Mouse (Mus musculus): ENCODE data around the gene Gpr108. TPM values are rescaled to one million over a fixed set of nuclear protein-coding genes. Genes with fewer than 3 reads are reported as not detected.

Gene Gpr108
- total RNA-seq, 2 experiments from 2014 or later = 32.0 to 32.1 TPM

GRCm38 (mm10) chr17:57223313-57223712, 24.9 kb downstream of the Gpr108 start:
- intact Hi-C loops (cut with DNase I) = no loop called here
- no peak for DNase-seq

DNA sequence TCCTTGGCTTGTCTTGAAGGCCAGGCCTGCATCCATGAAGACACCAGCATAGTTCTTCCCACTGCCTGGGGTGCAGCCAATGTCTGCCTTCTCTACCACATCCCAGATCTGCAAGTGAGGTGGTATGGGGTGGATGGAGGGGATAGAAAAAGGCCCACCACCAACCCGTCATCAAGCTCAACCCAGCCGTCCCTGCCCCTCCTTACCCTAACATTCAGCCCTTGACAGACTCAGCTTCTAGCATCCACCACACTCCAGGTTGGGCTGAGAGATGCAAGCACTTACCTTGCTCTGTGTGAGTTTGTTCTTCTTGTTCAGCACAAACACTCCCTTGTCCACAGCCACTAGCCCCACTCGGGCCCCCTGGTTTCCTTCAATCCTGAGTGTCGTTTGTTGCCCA, 26.3 kb downstream of the Gpr108 start:
- no peak for DNase-seq
- intact Hi-C loops (cut with DNase I) = no loop called here

DNA sequence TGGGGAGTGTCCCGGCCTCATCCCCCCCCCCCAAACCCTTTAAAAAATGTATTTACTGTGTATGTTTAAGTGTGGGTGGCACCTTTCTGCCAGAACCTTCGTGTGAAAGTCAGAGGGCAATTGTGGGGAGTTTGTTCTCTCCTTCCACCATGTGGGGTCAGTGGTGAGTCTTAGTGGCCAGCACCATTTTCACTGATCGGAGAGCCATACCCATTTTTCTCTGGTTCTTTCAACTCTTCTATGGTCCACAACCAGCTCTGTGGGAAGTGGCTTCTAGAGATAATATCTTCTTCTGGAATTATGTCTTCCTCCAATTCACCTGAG, 28.4 kb downstream of the Gpr108 start:
- intact Hi-C loops (cut with DNase I) = loop anchor here (1.0 kb wide), 2 partner anchors 57 to 115 kb away; no protein-coding TSS in a partner anchor
- DNase-seq = peak in 1 of 2 experiments; percentile 32

DNA sequence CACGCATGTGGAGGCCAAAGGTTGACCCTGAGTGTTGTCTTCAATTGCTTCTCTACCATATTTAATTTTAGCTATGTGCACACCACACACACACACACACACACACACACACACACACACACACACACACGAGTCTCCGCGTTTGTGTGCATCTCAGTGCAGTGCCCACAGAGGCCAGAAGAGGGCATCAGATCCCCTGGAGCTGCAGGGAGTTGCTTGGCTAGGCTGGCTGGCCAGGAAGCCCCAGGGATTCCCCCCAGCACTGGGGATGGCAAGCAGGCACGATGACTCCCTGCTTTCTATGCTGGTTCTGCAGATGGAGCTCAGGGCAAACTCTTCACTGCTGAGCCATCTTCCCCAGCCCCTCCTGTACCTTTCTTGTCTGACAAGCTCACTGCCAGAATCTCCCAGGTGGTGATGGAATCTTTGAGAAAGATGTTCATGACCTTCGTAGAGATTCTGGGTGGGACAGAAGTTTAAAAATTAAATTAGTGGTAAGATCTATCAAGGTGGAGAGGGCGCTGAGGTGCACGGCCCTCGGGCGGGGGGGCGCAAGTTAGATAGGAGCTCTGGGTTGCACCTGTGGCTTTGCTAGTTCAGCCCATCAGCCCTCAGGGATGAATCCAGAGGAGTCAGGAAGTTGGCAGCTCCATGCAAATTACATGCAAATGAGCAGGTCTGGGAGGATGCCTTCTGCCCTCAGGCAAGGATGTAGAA, 28.9 kb downstream of the Gpr108 start:
- peak; percentile 75 to 87 for DNase-seq
- intact Hi-C loops (cut with DNase I) = loop anchor here (1.0 kb wide), 2 partner anchors 58 to 116 kb away; no protein-coding TSS in a partner anchor

GRCm38 (mm10) chr17:57218335-57218900, 29.8 kb downstream of the Gpr108 start:
- intact Hi-C loops (cut with DNase I) = no loop called here
- DNase-seq = no peak

- intact Hi-C loops (cut with DNase I) = no loop called here
- DNase-seq = no peak
These were observed 33.4 kb downstream of the Gpr108 start for GRCm38 (mm10) chr17:57214676-57215387.

GRCm38 (mm10) chr17:57211501-57211900, 36.7 kb downstream of the Gpr108 start:
- intact Hi-C loops (cut with DNase I) = no loop called here
- no peak for DNase-seq

- intact Hi-C loops (cut with DNase I) = no loop called here
- no peak for DNase-seq
These were observed 38.9 kb downstream of the Gpr108 start for GRCm38 (mm10) chr17:57209330-57209729.

GRCm38 (mm10) chr17:57207938-57208337, 40.3 kb downstream of the Gpr108 start:
- no peak for DNase-seq
- intact Hi-C loops (cut with DNase I) = no loop called here

- DNase-seq = no peak
- intact Hi-C loops (cut with DNase I) = no loop called here
These were observed 46.2 kb downstream of the Gpr108 start for GRCm38 (mm10) chr17:57201841-57202724.

DNA sequence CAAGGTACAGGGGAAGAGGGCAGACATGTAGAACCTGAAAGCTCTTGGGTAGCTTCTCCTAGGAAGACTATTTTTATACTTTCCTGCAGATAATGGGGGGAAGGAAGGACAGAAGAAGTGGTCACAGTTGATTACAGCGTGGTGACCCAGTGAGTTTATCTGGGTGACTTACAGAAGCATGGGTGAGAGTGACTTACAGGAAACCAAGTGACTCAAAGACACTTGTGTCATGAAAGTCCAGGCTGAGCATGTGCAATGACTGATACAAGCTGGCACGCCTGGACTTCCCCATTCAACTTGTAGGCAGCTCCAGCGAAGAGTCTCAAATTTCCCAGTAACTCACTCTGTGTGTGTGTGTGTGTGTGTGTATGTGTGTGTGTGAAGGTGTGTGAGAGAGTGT, 50.0 kb downstream of the Gpr108 start:
- intact Hi-C loops (cut with DNase I) = no loop called here
- no peak for DNase-seq

DNA sequence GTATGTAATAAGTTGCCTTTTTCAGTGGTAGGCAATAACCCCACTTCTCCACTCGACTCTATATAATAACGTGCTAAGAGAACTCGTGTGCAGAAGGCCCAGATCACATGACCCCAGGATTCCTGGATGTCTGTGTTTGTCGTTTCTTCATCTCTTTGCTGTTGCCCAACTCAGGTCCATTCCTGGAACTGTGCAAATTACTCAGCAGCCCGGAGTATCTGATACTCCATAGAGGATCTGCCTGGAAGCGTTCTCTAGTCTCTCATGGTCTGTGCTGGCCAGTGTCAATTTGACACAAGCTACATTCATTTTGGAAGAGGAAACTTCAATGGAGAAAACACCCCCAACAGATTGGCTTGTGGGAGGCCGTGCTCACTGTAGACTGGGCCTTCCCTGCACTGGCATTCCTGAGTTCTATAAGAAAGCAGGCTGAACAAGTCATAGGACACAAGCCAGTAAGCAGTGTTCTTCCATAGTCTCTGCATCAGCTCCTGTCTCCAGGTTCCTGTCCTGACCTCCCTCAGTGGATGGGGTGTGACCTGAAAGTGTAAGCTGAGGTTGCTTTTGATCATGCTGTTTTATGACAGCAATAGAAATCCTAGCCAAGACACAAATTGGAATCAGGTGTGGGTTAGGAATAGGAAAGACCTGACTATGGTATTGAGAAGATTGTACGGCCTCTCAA, 52.8 kb downstream of the Gpr108 start:
- no peak for DNase-seq
- intact Hi-C loops (cut with DNase I) = no loop called here

GRCm38 (mm10) chr17:57194771-57195170, 53.5 kb downstream of the Gpr108 start:
- DNase-seq = no peak
- intact Hi-C loops (cut with DNase I) = no loop called here

- peak; percentile 10 to 11 for DNase-seq
- intact Hi-C loops (cut with DNase I) = no loop called here
These were observed 54.2 kb downstream of the Gpr108 start, which contains the start of gene Tnfsf14 for GRCm38 (mm10) chr17:57194041-57194507. Tnfsf14 (minus strand) TSS chr17:57194177.

- DNase-seq = no peak
- intact Hi-C loops (cut with DNase I) = no loop called here
These were observed 59.6 kb downstream of the Gpr108 start for GRCm38 (mm10) chr17:57188510-57189192.

DNA sequence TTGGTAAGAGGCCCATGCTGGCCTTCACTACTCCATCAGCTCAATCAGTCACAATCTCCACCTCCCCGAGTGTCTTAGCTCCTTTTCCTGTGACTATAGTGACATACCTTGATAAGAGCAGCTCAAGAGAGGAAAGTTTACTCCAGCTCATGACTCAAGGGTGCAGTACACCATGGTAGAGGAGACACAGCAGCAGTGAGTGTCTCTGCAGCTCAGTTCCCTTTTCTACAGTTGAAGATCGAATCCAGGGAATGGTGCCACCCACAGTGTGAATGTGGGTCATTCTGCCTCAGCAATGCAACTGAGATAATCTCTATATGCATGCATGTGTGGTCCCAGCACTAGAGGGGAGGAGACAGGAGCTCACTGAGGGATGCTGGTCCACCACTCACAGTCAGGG, 62.6 kb downstream of the Gpr108 start:
- intact Hi-C loops (cut with DNase I) = no loop called here
- DNase-seq = no peak
